Mouse (Mus musculus): Measurements from ENCODE around the gene Carmil1.

GRCm38 (mm10) chr13:24065536-24065935, 215.1 kb downstream of the Carmil1 start:
- TF ChIP-seq POLR2A (IDR thresholded peaks at IDR 0.05; ENCODE audit: low read depth, low read length) (no peak), CTCF (IDR thresholded peaks at IDR 0.05; ENCODE audit: extremely low read depth, insufficient read length, insufficient replicate concordance, low read depth, low read length) (no peak)
